Mouse (Mus musculus): ENCODE results near the gene Ppp2r3c.

GRCm38 (mm10) chr12:55306371-55306770 lies 3.6 kb upstream of the Ppp2r3c start:
- TF ChIP-seq CTCF (IDR thresholded peaks at IDR 0.05; ENCODE audit: low read depth) (0 out of 2 replicates have a peak, but pooled peaks have one; percentile 16), EP300 (optimal IDR thresholded peaks at IDR 0.05) (no peak)

Data from stomach, postnatal 0 days (tissue).